Mouse (Mus musculus) embryonic fibroblast, embryonic 13.5 days (primary cell): ENCODE data around the gene Slc6a13.

Experiments used
- CTCF ChIP-seq: IDR thresholded peaks from 2 replicates; pipeline ENCODE4 v1.5.1; 2011; ENCODE audit warnings: mild to moderate bottlenecking, control low read depth, low read length, moderate library complexity, borderline replicate concordance; ENCODE audit not compliant: insufficient read depth
- POLR2A ChIP-seq: IDR thresholded peaks from 2 replicates; pipeline ENCODE4 v1.6.1; 2011; ENCODE audit warnings: low read depth, mild to moderate bottlenecking, control low read depth, low read length, moderate library complexity

GRCm38 (mm10) chr6:121300504-121300903 lies 477 bp downstream of the Slc6a13 start:
- no peak for TF ChIP-seq CTCF
- no peak for TF ChIP-seq POLR2A
